Mouse (Mus musculus) lung, postnatal 0 days (tissue): ENCODE measurements around the gene Spice1.

Source experiments
- CTCF ChIP-seq: IDR thresholded peaks from 2 replicates; pipeline ENCODE4 v1.5.1; 2016; ENCODE audit warnings: antibody characterized with exemption, mild to moderate bottlenecking
- EP300 ChIP-seq: IDR thresholded peaks from 2 replicates; pipeline ENCODE4 v1.6.1; 2016; ENCODE audit warnings: antibody characterized with exemption, mild to moderate bottlenecking, control low read depth

- TF ChIP-seq CTCF = no peak
- TF ChIP-seq EP300 = no peak
Observed at GRCm38 (mm10) chr16:44302126-44302892, 44.6 kb upstream of the Spice1 start.
